Mouse (Mus musculus) cortical plate, adult 2 months (tissue): ENCODE data around the gene 1700088E04Rik. TPM values are rescaled to one million over a fixed set of nuclear protein-coding genes. Genes with fewer than 3 reads are reported as not detected.

ENCODE experiments used
- H3K27ac ChIP-seq: fragments of 200-500 bp; 2 replicates; pipeline ENCODE4 v1.5.1; 2012; ENCODE audit warnings: low read length, control low read depth, inconsistent platforms; ENCODE audit not compliant: insufficient read depth
- H3K4me1 ChIP-seq: fragments of 200-500 bp; 2 replicates; pipeline ENCODE4 v1.6.1; 2011; ENCODE audit warnings: low read length; ENCODE audit not compliant: control insufficient read depth, insufficient read depth
- H3K4me3 ChIP-seq: fragments of 200-500 bp; 2 replicates; pipeline ENCODE4 v1.5.1; 2011; ENCODE audit warnings: mild to moderate bottlenecking, low read length, control low read depth; ENCODE audit not compliant: insufficient read depth
- CTCF ChIP-seq: fragments of 200-500 bp; IDR thresholded peaks from 2 replicates; pipeline ENCODE4 v1.5.1; 2011; ENCODE audit warnings: mild to moderate bottlenecking, control low read depth, low read length; ENCODE audit not compliant: insufficient read depth; ENCODE audit errors: extremely low read depth
- POLR2A ChIP-seq: fragments of 200-500 bp; IDR thresholded peaks from 2 replicates; pipeline ENCODE4 v1.6.1; 2011; ENCODE audit warnings: mild to moderate bottlenecking, low read length, control low read depth; ENCODE audit not compliant: insufficient read depth; ENCODE audit errors: extremely low read depth
- polyA plus RNA-seq: library from polyadenylated mRNA; depleted of rRNA; stranded (reverse); fragments of >200 nt; gene quantifications from 2 replicates; pipeline ENCODE4 v1.2.3, GENCODE M21; 2012

The 1700088E04Rik gene
- polyA plus RNA-seq, 1 experiment = 16.5 TPM

- Histone ChIP-seq H3K4me3 (no peak overlapping the region), H3K4me1 (no peaks in the 10 kb centered on the region), H3K27ac (no peak overlapping the region)
- TF ChIP-seq CTCF (no peak), POLR2A (no peak; the same call in 1 of the 2 replicates)
These were observed 6.4 kb downstream of the 1700088E04Rik start for GRCm38 (mm10) chr15:79134496-79135270.

GRCm38 (mm10) chr15:79133191-79133661 lies 7.8 kb downstream of the 1700088E04Rik start:
- no peak overlapping the region for H3K4me3 ChIP-seq
- TF ChIP-seq POLR2A (no peak), CTCF (no peak)
- no peaks in the 10 kb centered on the region for H3K4me1 ChIP-seq
- H3K27ac ChIP-seq = no peak overlapping the region

- no peak overlapping the region for H3K4me3 ChIP-seq
- no peaks in the 10 kb centered on the region for H3K4me1 ChIP-seq
- no peak overlapping the region for H3K27ac ChIP-seq
- TF ChIP-seq CTCF (no peak), POLR2A (no peak)
These were observed 9.6 kb downstream of the 1700088E04Rik start for GRCm38 (mm10) chr15:79131442-79131841.

- Histone ChIP-seq H3K27ac (no peak overlapping the region), H3K4me3 (no peak overlapping the region), H3K4me1 (no peaks in the 10 kb centered on the region)
- no peak for TF ChIP-seq POLR2A
- no peak for TF ChIP-seq CTCF
These were observed 10.3 kb downstream of the 1700088E04Rik start for GRCm38 (mm10) chr15:79130782-79131181.

- Histone ChIP-seq H3K4me1 (no peaks in the 10 kb centered on the region), H3K27ac (no peak overlapping the region), H3K4me3 (no peak overlapping the region)
- no peak for TF ChIP-seq CTCF
- no peak for TF ChIP-seq POLR2A
These were observed 11.7 kb downstream of the 1700088E04Rik start for GRCm38 (mm10) chr15:79129311-79129710.

- no peak overlapping the region for H3K27ac ChIP-seq
- TF ChIP-seq POLR2A (no peak), CTCF (0 out of 2 replicates have a peak, but pooled peaks have one; percentile 26)
- H3K4me1 ChIP-seq = no peaks in the 10 kb centered on the region
- no peak overlapping the region for H3K4me3 ChIP-seq
These were observed 12.8 kb downstream of the 1700088E04Rik start for GRCm38 (mm10) chr15:79128208-79128607.

GRCm38 (mm10) chr15:79127101-79127500 lies 14.0 kb downstream of the 1700088E04Rik start:
- Histone ChIP-seq H3K4me1 (no peaks in the 10 kb centered on the region), H3K27ac (no peak overlapping the region), H3K4me3 (no peak overlapping the region)
- TF ChIP-seq CTCF (no peak), POLR2A (no peak)

GRCm38 (mm10) chr15:79126217-79126932 lies 14.7 kb downstream of the 1700088E04Rik start:
- no peak overlapping the region for H3K27ac ChIP-seq
- no peak for TF ChIP-seq POLR2A
- peak; percentile 69 for TF ChIP-seq CTCF
- H3K4me3 ChIP-seq = no peak overlapping the region
- no peaks in the 10 kb centered on the region for H3K4me1 ChIP-seq

GRCm38 (mm10) chr15:79124331-79124875 lies 16.6 kb downstream of the 1700088E04Rik start:
- TF ChIP-seq CTCF (no peak), POLR2A (no peak)
- Histone ChIP-seq H3K27ac (no peak overlapping the region), H3K4me1 (no peaks in the 10 kb centered on the region), H3K4me3 (no peak overlapping the region)
